Mouse (Mus musculus) spleen, postnatal 4 days (tissue): ENCODE results near the gene Adcy1.

Experiments used
- DNase-seq, 2 experiments: peaks; one replicate each; pipeline ENCODE4 v3.0.0; 2022; ENCODE audit warnings: low spot score in 2 of 2

Adcy1 gene

DNA sequence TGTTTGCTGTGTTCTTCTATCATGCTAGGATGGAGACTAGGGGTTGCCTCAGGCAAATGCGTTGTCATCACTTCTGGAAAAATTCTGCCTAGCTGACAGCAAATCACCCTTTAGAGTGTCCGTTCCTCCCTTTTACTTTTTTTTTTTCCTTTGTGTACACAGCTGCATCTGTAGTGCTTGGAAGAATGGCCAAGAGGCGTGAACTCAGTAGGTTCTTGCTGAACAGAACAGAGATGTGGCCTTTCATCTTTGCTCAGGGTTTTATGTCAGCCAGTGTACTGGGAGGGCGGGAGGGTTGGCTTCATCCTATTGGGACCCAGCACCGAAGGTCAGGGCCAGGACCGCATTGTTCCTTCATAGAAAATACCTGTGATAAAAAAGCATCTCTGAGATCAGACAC, 72.0 kb downstream of the Adcy1 start:
- DNase-seq: no peak

DNA sequence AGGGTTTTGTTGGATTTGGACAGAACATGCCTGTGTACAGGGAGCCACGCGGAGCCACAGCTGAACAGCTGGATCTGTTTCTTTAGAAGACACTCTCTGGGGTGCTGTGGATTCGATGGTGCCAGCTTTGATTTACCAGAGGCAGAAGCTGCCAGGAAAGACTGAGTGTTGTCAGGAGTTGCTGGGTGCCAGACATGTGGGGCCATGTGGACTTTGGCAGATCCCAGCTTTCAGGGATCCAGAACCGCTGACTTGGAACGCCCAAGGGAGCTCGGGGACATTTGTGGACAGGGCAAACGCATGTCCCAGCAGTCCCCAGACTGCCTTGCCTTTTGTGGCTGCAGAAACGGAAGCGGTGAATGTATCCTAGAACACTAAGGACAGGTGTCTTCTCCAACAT, 72.5 kb downstream of the Adcy1 start:
- no peak for DNase-seq

GRCm38 (mm10) chr11:7136246-7136855, 73.1 kb downstream of the Adcy1 start:
- no peak for DNase-seq

- no peak for DNase-seq
Measured at GRCm38 (mm10) chr11:7138370-7138769, 75.1 kb downstream of the Adcy1 start.

DNA sequence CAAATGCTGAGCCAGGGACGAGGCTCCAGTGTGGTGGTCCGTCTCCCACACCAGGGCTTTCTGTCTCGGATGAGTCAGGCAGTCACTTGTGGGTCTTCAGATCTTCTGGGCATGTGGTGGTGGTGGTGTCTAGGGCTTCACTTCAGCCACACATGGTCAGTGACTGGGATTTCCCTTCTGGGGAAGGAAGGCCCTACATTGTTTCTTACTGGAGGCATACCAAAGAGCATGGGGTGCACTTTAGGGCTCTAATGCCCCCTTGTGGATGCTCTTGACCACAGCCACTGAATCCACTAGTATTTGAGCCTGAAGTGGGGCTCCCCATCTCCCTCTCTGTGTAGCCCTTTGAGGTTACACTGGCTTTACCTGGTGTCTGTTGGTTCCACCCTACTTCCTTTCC, 77.2 kb downstream of the Adcy1 start:
- no peak for DNase-seq

- DNase-seq: no peak
Measured at GRCm38 (mm10) chr11:7142725-7143124, 79.4 kb downstream of the Adcy1 start.

GRCm38 (mm10) chr11:7144369-7144768, 81.1 kb downstream of the Adcy1 start:
- no peak for DNase-seq

GRCm38 (mm10) chr11:7145221-7145620, 81.9 kb downstream of the Adcy1 start:
- no peak for DNase-seq

DNA sequence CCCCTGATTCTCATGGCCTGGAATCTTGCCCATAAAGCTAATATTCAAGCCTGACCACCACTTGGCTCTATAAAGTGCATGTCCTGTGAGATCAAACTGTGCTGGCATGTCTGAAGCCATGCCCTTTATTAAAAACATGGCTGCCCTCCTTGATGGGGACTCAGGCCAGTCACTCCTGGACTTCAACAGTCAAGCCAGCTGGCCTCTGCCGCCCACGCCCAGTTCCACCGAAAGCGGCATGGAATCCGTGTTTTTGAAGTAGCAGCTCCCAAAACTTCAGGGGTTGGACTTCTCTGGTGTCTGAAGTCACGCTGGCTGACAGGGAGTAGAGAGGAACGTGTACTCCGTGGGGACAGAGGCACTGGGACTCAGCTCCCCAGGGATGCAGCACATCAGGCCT, 84.2 kb downstream of the Adcy1 start:
- no peak for DNase-seq

DNA sequence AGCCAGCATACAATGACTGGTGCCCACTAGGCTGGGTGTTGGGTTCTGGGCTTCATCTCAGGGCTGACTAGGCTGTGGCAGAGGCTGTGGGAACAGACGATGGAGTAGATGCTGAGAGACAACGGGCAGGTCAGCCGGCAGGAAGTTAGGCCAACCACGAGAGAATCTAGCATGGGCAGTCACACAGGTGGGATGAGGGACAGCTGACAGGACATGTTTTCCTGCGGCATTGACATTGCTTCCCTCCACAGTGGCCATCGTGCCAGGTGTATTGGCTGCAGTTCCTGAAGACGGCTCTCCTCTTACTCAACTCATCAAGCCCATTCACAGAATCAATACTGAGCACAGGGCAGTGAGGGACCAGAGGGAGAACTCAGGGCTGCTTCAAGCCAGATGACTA, 84.7 kb downstream of the Adcy1 start:
- no peak for DNase-seq

DNA sequence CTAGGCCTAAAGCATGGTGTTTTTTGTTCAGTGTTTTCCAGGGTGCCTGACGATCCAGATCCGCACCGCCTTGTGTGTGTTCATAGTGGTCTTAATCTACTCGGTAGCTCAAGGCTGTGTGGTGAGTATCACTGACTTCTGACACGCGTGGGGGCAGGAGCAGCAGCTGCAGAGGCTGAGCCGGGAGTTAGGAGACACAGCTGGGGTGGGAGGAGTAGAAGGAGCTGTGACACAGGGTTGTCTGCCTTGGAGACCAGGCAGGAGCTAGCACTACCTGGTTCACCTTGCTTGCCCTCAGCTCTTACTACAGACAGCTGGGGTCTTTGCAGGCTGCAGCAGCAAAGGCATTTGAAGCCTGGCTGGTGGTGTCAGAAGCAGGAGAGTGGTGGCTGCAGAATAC, 86.2 kb downstream of the Adcy1 start:
- DNase-seq: no peak

DNA sequence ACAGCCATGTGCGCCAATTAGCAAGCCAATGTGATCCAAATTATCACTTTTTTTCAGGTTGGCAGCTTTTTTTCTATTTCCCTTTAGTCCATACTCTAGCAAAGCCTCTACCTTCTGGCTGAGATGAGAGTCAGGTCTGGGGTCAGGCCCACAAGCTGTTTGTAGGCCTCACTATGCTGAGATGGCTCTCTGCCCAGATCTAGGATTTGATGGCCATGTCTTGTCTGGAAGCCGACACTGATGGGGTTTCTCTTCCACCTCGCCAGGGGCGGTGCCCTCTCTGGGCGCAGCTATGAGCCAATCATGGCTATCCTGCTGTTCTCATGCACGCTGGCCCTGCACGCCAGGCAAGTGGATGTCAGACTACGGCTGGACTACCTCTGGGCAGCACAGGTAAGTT, 87.2 kb downstream of the Adcy1 start:
- no peak for DNase-seq

GRCm38 (mm10) chr11:7152371-7152770, 89.1 kb downstream of the Adcy1 start:
- DNase-seq: no peak

DNA sequence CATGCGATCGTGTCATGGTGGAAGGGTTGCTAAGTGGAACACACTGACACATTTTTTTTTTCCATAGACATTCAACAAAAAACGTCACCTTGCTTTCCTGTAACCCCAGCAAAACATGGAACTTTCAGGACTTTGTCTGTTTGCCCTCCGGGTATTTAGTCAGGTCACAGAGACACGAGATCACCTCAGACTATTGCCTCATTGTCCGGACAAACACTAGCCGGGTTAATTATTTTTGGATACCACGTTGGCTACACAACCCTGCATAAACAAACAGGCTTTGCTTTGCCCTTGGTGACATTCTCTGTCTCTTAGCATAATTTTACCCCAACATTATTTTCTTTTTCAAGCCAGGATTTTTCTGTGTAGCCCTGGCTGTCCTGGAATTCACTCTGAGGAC, 89.8 kb downstream of the Adcy1 start:
- DNase-seq: no peak

DNA sequence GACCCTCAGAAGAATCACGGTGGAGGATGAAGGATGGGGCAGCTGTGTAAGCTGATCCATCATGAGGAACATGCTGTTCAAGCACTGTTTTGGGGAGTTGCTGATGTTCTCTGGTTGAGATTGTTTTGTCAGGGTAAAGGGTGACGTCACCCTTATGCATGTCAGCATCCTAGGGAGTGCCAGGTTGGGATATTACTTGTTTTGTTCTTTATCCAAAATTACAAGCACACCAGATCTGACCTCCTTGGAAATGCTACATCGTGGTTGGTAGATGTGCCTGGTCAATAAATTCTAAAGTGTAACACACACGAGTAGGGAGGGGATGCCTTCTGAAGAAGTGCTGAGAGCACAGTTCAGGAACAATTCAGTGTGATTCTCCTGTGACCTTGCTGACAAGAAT, 93.1 kb downstream of the Adcy1 start:
- no peak for DNase-seq

GRCm38 (mm10) chr11:7158196-7158595, 94.9 kb downstream of the Adcy1 start:
- DNase-seq: no peak

- no peak for DNase-seq
Measured at GRCm38 (mm10) chr11:7160146-7160545, 96.9 kb downstream of the Adcy1 start.

GRCm38 (mm10) chr11:7160637-7161101, 97.4 kb downstream of the Adcy1 start:
- no peak for DNase-seq

GRCm38 (mm10) chr11:7161502-7162174, 98.3 kb downstream of the Adcy1 start:
- no peak for DNase-seq

DNA sequence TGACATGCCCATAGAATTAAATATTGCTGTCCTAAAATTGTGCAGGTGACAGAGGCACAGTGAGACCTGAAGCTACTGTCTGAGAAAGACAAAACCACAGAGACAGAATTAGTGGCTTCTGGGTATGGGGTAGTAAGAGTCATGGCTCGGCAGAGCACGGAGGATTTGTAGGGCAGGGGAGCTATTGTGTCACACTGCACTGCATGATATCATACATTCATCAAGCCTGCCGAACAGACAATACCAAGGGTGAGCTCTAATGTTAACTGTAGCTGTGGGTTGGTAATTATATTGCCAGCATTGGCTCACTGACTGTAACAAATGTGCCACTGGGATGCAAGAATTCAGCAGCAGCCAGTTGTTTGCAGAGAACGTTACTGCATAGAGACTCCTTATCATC, 101.1 kb downstream of the Adcy1 start:
- no peak for DNase-seq

- DNase-seq: no peak
Measured at GRCm38 (mm10) chr11:7169645-7170044, 106.4 kb downstream of the Adcy1 start.

- DNase-seq: no peak
Measured at GRCm38 (mm10) chr11:7173664-7174063, 110.4 kb downstream of the Adcy1 start.

DNA sequence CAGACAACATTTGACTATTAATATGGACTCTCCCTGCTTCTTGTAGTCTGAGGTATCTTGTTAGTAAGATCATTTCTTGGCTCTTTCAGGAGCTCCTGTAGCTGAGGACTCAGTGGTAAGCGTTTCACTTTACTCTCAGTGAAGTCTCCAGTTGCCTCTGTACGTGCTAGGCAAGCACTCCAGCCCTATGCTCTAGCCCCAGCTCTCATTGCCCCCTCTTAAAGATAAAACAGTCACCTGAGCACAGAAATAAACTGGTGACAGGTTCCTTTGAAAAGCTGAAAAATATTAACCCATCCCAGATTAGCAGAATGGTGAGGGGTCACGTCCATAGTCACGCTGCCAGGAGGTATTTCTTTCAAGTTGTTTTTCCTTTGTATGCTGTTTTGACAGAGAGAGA, 115.4 kb downstream of the Adcy1 start:
- DNase-seq: no peak

DNA sequence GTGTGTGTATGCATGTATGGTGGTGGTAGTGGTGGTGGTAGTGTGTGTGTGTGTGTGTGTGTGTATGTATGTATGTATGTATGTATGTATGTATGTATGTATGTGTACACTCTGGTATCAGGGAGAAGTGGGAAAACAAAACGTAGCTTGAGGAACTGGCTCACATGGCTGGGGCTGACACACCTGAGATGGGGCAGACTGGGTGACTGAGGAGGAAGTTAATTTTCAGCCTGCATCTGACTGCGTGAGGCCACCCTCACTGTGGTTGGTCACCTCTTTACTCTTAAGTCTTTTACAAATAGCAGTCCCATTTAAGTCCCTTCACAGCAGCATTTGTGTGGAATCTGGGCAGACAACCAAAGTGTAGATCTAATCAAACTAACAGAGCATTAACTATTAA, 116.0 kb downstream of the Adcy1 start:
- DNase-seq: no peak
